Mouse (Mus musculus): ENCODE data around the gene Meis1. TPM values are rescaled to one million over a fixed set of nuclear protein-coding genes. Genes with fewer than 3 reads are reported as not detected.

Gene Meis1
- polyA plus RNA-seq, 1 experiment = 31.3 TPM

DNA sequence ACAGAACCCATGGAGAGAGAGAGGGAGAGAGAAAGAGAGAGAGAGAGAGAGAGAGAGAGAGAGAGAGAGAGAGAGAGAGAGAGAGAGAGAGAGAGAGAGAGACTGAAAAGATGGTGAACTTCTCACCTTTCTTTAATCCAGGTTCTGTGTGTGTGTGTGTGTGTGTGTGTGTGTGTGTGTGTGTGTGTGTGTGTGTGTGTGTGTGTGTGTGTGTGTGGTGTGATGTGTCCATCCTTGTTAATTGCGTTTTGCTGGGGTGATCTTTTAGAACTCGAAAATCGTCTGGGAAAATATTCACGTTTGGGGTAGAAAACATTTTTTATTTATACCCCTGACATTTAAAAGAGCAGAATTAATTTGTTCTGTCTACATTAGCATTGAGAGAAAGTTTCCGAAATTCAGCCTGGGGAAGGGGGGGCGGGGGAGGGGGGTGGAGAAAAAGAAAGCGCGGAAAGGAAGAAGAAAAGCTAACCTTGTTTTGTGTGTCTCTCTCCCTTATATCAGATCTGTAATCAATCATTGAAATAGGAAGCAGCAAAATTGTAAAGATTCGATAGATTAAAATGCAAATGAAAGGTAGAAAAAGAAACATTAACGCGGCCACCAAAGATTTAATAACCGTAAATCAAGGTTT, 146.6 kb downstream of the Meis1 start:
- H3K4me3 ChIP-seq (replicated peaks; ENCODE audit: extremely low read depth, low read depth, low read length) = peak overlapping the region; percentile 31
- DNase-seq = no peak

GRCm38 (mm10) chr11:18871170-18872081, 147.4 kb downstream of the Meis1 start:
- 5% methylated on average over 58 of the region's 58 CpGs for WGBS
- DNase-seq = peak; percentile 27
- TF ChIP-seq POLR2A (IDR thresholded peaks at IDR 0.05; ENCODE audit: borderline replicate concordance, extremely low read depth, low read depth, low read length) (peak; percentile 11; the same call in 1 of the 2 replicates), CTCF (IDR thresholded peaks at IDR 0.05; ENCODE audit: insufficient read depth, low read length) (no peak)
- H3K4me3 ChIP-seq (replicated peaks; ENCODE audit: extremely low read depth, low read depth, low read length) = peak overlapping the region; percentile 43
- no peaks in the 10 kb centered on the region for H3K4me1 ChIP-seq (ENCODE audit: control insufficient read depth, insufficient read depth, low read length)

More for the DNA sequence above, 146.6 kb downstream of the Meis1 start:
- 21% methylated on average over 12 of the region's 12 CpGs for WGBS
- H3K4me1 ChIP-seq (ENCODE audit: control insufficient read depth, insufficient read depth, low read length) = no peaks in the 10 kb centered on the region
- TF ChIP-seq CTCF (IDR thresholded peaks at IDR 0.05; ENCODE audit: insufficient read depth, low read length) = no peak
- TF ChIP-seq POLR2A (IDR thresholded peaks at IDR 0.05; ENCODE audit: borderline replicate concordance, extremely low read depth, low read depth, low read length) = no peak

DNA sequence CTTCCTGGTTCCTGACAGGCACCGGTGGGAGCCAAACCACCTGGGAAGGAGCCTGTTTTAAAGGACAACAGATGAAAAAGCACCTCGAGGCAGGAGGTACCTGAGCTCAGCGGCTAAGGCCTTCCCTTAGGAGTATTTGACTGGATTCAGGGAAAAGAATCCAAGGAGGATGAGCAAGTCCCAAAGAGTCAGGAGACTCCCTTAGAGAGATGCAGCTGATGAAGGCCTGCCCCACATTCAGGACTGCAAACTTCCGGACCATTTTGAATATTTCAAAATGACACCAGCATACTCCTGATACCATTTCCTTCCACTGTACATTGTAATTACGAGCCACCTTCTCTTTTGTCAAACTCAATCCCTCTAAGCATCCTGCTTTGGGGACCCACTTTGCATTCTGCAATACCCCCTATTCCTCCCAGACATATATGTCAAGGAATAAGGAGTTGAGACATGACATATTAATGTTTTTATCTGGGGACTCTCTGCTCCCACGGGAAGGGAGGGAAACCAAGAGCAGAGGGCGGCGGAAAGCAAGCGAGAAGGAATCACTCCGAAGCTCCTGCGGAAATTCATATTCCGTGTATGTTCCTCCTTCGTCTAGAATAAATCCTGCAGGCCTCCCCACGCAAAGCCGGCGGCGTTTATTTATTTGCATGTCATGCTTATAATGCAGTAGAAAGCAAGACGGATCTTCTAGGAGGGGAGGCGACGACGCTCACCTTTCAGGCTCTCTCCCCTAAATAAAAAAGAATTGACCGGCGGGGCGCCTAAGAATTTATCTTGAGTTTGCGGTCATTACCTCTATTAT, 148.5 kb downstream of the Meis1 start:
- TF ChIP-seq POLR2A (IDR thresholded peaks at IDR 0.05; ENCODE audit: borderline replicate concordance, extremely low read depth, low read depth, low read length) (no peak), CTCF (IDR thresholded peaks at IDR 0.05; ENCODE audit: insufficient read depth, low read length) (no peak)
- no peaks in the 10 kb centered on the region for H3K4me1 ChIP-seq (ENCODE audit: control insufficient read depth, insufficient read depth, low read length)
- H3K4me3 ChIP-seq (replicated peaks; ENCODE audit: extremely low read depth, low read depth, low read length) = no peak overlapping the region
- WGBS = 51% methylated on average over 25 of the region's 25 CpGs
- no peak for DNase-seq

DNA sequence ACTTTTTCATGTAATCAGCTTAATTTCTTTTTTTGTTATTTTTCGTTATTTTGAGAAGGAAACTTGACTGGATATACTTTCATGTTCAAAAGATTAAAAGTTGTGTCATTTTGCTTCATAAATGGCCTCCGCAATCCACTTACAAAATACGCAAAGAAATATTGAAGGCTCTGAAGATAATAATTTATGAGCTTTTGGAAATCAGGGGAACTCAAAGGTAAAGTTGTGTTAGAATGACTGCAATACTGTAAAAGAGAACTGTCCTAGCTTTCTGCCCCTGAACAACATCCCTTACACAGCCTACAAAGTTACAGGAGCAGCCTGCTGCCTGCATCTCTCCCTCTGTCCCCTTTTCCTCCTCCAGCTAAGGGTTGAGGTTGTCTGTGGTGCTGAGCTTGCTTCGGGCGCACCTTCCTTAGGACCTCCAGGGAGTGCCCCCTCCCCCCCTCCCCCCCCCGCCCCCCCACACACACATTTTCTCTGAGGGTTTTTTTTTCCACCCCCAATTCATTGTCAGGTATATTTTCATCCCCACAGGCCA, 149.3 kb downstream of the Meis1 start:
- DNase-seq = no peak
- no peak for TF ChIP-seq CTCF (IDR thresholded peaks at IDR 0.05; ENCODE audit: insufficient read depth, low read length)
- TF ChIP-seq POLR2A (IDR thresholded peaks at IDR 0.05; ENCODE audit: borderline replicate concordance, extremely low read depth, low read depth, low read length) = no peak
- H3K4me3 ChIP-seq (replicated peaks; ENCODE audit: extremely low read depth, low read depth, low read length) = no peak overlapping the region
- WGBS = 64% methylated on average over 6 of the region's 6 CpGs
- H3K4me1 ChIP-seq (ENCODE audit: control insufficient read depth, insufficient read depth, low read length) = no peaks in the 10 kb centered on the region

DNA sequence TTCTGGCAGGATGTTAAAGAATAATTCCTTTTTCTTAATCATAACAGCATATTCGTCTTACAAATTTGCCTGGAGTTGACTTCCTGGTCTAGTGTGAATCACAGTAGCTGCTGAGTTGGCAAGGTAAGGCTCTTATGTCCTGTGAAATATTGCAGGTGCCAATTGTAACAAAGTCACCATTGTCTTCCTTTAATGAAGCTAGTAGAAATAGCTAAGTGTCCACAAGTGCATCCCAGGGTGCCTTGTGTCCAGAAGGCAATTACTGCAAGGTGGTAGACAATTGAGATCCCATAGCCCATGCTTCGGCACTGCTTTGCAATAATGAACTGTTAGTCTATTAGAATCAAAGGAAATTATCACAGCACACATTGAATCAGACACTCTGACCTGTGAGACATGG, 151.1 kb downstream of the Meis1 start:
- Histone ChIP-seq H3K4me1 (ENCODE audit: control insufficient read depth, insufficient read depth, low read length) (no peaks in the 10 kb centered on the region), H3K4me3 (replicated peaks; ENCODE audit: extremely low read depth, low read depth, low read length) (no peak overlapping the region)
- TF ChIP-seq CTCF (IDR thresholded peaks at IDR 0.05; ENCODE audit: insufficient read depth, low read length) = no peak
- TF ChIP-seq POLR2A (IDR thresholded peaks at IDR 0.05; ENCODE audit: borderline replicate concordance, extremely low read depth, low read depth, low read length) = no peak
- 63% methylated on average over 2 of the region's 2 CpGs for WGBS
- no peak for DNase-seq

DNA sequence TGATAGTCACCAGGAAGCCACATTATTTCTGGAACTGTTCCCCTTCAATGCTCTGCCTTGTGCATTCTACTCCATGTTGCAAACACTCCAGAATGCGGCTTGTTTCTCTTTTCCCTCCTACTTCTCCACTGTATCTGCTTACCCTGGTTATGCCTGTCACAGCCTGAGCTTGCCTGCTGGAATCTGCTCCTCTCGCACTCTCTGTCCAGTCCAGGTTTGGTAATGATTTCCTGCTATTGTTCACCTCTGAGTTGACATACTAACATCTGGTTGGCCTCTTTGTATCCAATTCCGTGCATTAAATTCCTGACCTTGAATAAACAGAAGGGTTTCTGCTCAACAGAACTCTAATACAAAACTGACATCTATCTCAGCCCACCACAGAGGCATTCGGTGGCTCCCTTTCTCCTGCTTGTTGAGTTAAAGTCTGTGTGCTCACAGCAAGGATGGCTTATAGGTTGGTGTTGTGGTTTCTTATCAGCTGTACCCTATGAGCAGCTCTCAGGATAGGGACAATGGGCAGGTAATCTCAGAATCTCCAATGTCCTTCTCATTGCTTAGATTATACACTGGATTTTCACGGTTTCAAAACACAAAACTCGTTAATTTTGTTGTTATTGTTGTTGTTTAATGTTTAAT, 152.5 kb downstream of the Meis1 start:
- 33% methylated on average over 6 of the region's 6 CpGs for WGBS
- Histone ChIP-seq H3K4me1 (ENCODE audit: control insufficient read depth, insufficient read depth, low read length) (no peaks in the 10 kb centered on the region), H3K4me3 (replicated peaks; ENCODE audit: extremely low read depth, low read depth, low read length) (no peak overlapping the region)
- no peak for TF ChIP-seq POLR2A (IDR thresholded peaks at IDR 0.05; ENCODE audit: borderline replicate concordance, extremely low read depth, low read depth, low read length)
- TF ChIP-seq CTCF (IDR thresholded peaks at IDR 0.05; ENCODE audit: insufficient read depth, low read length) = no peak
- DNase-seq = no peak

DNA sequence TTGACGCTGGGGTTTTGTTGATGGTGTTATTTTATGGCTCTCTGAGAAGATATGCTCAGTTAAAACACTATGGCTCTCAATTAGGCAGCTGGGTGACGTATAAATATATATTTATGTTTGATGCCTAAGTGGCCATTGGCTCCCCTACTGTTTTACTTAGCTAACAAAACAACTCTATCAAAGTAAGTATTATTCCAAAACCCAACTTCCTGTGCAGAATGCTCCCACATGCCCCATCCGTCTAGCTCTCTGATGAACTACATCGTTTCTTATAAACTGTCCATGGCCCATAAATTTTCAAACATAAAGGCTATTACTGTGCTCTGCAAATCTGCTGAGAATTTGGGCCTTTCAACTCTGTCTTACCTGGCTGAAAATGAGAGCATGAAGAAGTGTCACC, 168.0 kb downstream of the Meis1 start:
- no peak for TF ChIP-seq POLR2A (IDR thresholded peaks at IDR 0.05; ENCODE audit: borderline replicate concordance, extremely low read depth, low read depth, low read length)
- TF ChIP-seq CTCF (IDR thresholded peaks at IDR 0.05; ENCODE audit: insufficient read depth, low read length) = no peak
- DNase-seq = no peak
- Histone ChIP-seq H3K4me1 (ENCODE audit: control insufficient read depth, insufficient read depth, low read length) (no peaks in the 10 kb centered on the region), H3K4me3 (replicated peaks; ENCODE audit: extremely low read depth, low read depth, low read length) (no peak overlapping the region)
- 74% methylated on average over 4 of the region's 4 CpGs for WGBS

DNA sequence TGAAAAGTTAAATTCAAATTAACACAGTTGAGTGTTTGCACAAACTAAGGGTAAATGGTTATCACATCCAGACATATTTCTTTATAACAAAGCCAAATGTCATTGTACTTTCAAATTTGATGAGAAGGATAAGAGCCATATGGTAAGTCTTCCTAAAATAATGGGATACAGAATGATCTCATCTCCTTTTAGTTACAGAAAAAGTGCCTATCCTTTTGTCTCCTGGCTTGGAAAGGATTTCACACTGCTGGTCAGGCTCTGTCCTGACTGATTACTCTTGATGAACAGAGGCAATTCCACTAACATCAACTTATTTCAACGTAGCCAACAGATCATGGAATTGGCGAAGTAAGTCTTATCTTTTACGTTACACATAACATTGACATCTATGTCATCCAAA, 171.1 kb downstream of the Meis1 start:
- WGBS = 86% methylated on average over 3 of the region's 3 CpGs
- Histone ChIP-seq H3K4me3 (replicated peaks; ENCODE audit: extremely low read depth, low read depth, low read length) (no peak overlapping the region), H3K4me1 (ENCODE audit: control insufficient read depth, insufficient read depth, low read length) (no peaks in the 10 kb centered on the region)
- no peak for TF ChIP-seq CTCF (IDR thresholded peaks at IDR 0.05; ENCODE audit: insufficient read depth, low read length)
- no peak for TF ChIP-seq POLR2A (IDR thresholded peaks at IDR 0.05; ENCODE audit: borderline replicate concordance, extremely low read depth, low read depth, low read length)
- no peak for DNase-seq

Data from lung, adult 2 months (tissue).